Mouse (Mus musculus) bone marrow, adult 2 months (tissue): ENCODE data around the gene Tbc1d2. TPM values are rescaled to one million over a fixed set of nuclear protein-coding genes. Genes with fewer than 3 reads are reported as not detected.
"Not testable (repeated sequence)": the region's sequence is repeated elsewhere in the genome, so short reads cannot be mapped to it uniquely, and the experiment has no call there.

ENCODE experiments used
- H3K27ac ChIP-seq: fragments of 200-500 bp; 2 replicates; pipeline ENCODE4 v1.5.1; 2012; ENCODE audit warnings: low read depth, mild to moderate bottlenecking, control low read depth, inconsistent platforms, low read length; ENCODE audit not compliant: control insufficient read depth, poor library complexity, insufficient read depth
- H3K4me1 ChIP-seq: fragments of 200-500 bp; 2 replicates; pipeline ENCODE4 v1.6.1; 2011; ENCODE audit warnings: low read length; ENCODE audit not compliant: control insufficient read depth, insufficient read depth
- H3K4me3 ChIP-seq: fragments of 200-500 bp; replicated peaks from 2 replicates; pipeline ENCODE3; 2011; ENCODE audit warnings: mild to moderate bottlenecking, low read depth, low read length, control low read depth; ENCODE audit not compliant: control insufficient read depth
- CTCF ChIP-seq: fragments of 200-500 bp; IDR thresholded peaks from 2 replicates; pipeline ENCODE4 v1.5.1; 2011; ENCODE audit warnings: low read length, control low read depth; ENCODE audit not compliant: control insufficient read depth, insufficient read depth
- POLR2A ChIP-seq: fragments of 200-500 bp; IDR thresholded peaks from 2 replicates; pipeline ENCODE4 v1.6.1; 2011; ENCODE audit warnings: low read depth, mild to moderate bottlenecking, control low read depth, low read length, borderline replicate concordance; ENCODE audit not compliant: control insufficient read depth
- WGBS: fragments of 180-500 bp; shearing (Covaris S2); methylation state at CpG from one replicate; pipeline ENCODE4 v1.1.7; 2018; 5-methylcytosine and 5-hydroxymethylcytosine counted together
- polyA plus RNA-seq: library from polyadenylated mRNA; stranded (reverse); fragments of >200 nt; gene quantifications from 2 replicates; pipeline ENCODE4 v1.2.4, GENCODE M21; 2011; ENCODE audit warnings: low replicate concordance; ENCODE audit not compliant: missing spikeins, insufficient read depth, insufficient read length

The Tbc1d2 gene
- polyA plus RNA-seq, 1 experiment = 4.6 TPM

DNA sequence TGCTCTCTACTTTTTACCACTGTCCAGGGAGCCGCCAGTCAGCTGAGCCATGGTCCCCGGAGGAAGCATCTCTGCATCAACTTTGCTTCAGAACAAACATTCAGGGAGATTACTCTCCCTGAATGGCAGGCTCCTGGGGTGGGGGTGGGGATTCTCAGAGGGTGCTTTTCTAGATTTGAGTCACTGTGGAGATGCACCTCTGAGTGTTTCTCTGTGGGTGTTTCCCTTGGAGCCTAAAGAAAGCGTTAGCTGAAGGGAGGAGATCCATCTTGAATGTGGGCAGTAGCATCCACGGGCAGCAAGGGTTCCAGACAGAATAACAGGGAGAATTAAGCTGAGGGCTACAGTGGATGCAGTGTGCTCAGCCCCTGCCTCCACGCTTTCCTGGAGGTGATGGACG is 15.1 kb downstream of the Tbc1d2 start:
- H3K4me1 ChIP-seq = peaks cover 6% of the 10 kb centered on the region; the same call in 1 of the 2 replicates

DNA sequence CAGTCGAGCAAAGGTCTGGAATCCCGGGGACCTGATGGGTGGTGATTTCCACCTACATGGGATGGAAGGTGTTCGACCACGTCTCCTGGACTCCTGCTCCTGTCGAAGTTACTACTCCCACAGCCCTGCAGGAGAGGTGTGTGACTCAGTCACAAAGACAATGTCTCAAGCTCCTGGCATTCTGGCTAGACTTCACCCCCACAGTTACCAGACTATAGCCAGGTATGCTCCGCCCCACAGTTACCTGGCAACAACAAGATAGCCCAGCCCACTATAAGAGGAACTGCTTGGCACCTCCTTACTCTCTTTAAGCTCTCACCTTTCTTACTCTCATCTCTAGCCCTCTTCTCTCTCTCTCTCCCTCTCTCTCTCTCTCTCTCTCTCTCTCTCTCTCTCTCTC is 16.4 kb downstream of the Tbc1d2 start:
- not testable (repeated sequence) for H3K27ac ChIP-seq, H3K4me1 ChIP-seq, H3K4me3 ChIP-seq
- whole genome bisulfite sequencing = 84% methylated on average over 6 of the region's 6 CpGs

More for the DNA sequence above, 15.1 kb downstream of the Tbc1d2 start:
- 81% methylated on average over 6 of the region's 6 CpGs for WGBS
- TF ChIP-seq CTCF = no peak
- no peak for TF ChIP-seq POLR2A
- Histone ChIP-seq H3K4me3 (no peak overlapping the region), H3K27ac (no peak overlapping the region)

DNA sequence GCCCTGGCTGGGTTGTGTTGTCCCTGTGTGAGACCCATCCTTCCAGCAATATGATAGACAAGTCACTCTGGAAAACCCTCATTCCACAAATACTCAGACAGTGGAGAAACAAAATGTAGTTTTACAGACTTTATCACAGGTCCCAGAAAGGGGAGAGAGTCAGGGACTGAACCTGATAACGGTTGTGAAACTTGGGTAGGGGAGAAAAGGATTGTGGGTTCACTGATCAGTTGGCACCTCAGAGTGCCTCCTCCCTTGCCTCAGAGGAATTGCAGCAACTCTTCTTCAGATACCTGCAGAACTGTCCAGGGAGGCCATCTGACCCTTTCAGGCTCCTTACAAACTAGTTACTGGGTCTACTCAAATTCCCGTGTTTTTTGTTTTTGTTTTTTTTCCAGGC is 17.5 kb downstream of the Tbc1d2 start:
- Histone ChIP-seq H3K4me1 (peaks cover 9% of the 10 kb centered on the region; the same call in 1 of the 2 replicates), H3K27ac (no peak overlapping the region), H3K4me3 (no peak overlapping the region)
- TF ChIP-seq CTCF = no peak
- no peak for TF ChIP-seq POLR2A
- 32% methylated on average over 2 of the region's 2 CpGs for WGBS

DNA sequence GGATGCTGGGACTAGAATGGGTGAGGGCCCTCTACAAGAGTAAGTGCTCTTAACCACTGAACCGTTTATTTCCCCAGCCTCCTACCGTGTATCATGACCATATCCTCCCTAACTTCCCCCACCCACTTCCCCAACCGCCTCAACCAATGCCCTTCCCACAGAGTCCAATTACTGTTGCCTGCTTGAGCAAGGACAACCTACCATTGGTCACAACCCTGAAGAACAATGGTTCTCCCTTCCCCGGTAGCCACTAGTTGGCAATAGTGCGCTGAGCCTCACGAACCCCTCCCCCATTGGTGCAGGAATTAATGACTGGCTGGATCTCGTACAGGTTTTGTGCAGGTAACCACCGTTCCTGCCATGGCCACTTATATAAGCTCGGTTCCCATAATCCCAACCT is 19.6 kb downstream of the Tbc1d2 start:
- Histone ChIP-seq H3K4me1 (peaks cover 12% of the 10 kb centered on the region), H3K27ac (peak overlapping the region; percentile 40; the same call in 1 of the 2 replicates), H3K4me3 (no peak overlapping the region)
- peak; percentile 44; the same call in 1 of the 2 replicates for TF ChIP-seq CTCF
- TF ChIP-seq POLR2A = no peak
- 26% methylated on average over 9 of the region's 9 CpGs for WGBS

DNA sequence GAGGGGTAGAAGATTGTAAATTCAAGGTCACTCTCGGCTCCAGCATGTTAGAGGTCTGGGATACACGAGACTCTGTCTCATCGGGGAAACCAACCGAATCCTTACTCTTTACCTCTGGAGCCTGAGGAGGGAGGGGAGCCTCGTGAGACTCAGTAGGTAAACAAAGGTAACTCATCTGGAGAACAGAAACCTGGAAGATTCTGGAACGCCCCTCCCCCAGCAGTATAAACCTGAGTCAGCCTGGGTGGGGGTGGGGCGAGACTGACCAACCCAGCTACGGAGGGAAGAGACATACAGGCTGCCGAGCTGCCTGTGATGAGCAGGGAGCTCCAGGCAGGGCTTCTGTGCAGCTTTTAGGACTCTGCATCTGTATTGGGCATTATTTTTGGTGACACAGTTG is 21.1 kb downstream of the Tbc1d2 start:
- WGBS = 71% methylated on average over 9 of the region's 9 CpGs
- no peak overlapping the region for H3K4me3 ChIP-seq

DNA sequence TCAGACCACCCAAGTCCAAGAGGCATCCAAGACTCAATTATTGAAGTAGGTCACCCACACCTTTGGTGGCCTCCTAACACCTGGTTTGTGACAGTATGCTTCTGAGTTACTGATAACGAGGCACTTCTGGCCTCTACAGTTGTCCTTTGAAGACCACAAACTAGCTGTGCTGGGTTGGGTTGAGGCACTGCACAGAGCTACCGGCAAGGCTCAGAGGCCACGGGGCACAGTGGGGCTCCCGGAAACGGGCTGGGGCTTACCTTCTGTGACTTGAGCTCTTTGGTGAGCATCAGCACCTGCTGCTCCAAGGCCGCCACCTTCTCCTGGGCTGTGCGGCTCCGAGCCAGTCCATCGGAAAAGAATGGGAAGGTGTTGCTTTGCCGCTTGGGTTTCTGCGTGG is 21.9 kb downstream of the Tbc1d2 start:
- 87% methylated on average over 11 of the region's 11 CpGs for WGBS

More for the DNA sequence above, 21.1 kb downstream of the Tbc1d2 start:
- TF ChIP-seq POLR2A (no peak), CTCF (no peak)
- H3K4me1 ChIP-seq = peaks cover 12% of the 10 kb centered on the region
- no peak overlapping the region for H3K27ac ChIP-seq

DNA sequence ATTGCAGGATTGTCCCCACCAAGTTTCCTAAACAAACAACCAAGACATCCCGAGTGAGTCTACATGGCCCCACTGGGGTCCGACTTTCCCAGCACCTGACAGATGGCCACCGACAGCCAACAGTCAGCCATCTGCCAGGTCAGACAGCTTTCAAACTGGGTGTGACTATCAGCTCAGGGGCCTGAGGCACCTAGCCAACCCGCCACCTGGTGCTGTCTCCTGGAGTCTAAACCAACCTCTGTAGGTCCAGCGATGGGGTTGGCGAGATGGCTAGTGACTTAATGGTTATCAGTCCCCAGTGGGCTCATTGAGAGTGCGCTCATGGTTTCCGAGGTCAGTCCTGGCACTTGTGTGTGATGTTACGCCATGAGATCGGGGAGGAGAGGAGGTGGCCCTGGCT is 24.9 kb downstream of the Tbc1d2 start:
- H3K4me1 ChIP-seq = peaks cover 9% of the 10 kb centered on the region
- no peak for TF ChIP-seq POLR2A
- no peak for TF ChIP-seq CTCF
- WGBS = 66% methylated on average over 10 of the region's 10 CpGs
- H3K4me3 ChIP-seq = no peak overlapping the region
- no peak overlapping the region for H3K27ac ChIP-seq

More for the DNA sequence above, 21.9 kb downstream of the Tbc1d2 start:
- Histone ChIP-seq H3K27ac (no peak overlapping the region), H3K4me3 (no peak overlapping the region), H3K4me1 (peaks cover 12% of the 10 kb centered on the region)
- TF ChIP-seq CTCF (no peak), POLR2A (no peak; the same call in 1 of the 2 replicates)

DNA sequence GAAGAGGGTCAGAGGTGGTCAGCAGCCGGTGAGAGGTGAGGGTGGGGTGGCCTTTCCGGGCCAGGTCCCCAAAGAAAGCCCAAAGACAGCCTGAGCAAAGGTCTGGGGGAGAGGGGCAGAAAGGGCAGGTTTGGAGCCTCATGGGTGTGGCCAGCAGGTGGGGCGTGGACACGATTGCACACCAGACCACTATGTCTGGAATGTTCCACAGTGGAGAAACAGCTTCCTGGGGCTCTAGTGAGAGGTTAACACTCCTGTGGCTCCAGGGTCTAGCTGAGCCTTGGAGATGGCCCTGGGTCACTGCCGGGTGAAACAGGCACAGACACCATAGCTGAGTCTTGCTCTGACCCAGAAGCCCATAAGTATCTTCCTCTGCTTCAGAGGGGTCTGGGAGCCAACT is 27.0 kb downstream of the Tbc1d2 start:
- Histone ChIP-seq H3K27ac (no peak overlapping the region), H3K4me1 (peaks cover 5% of the 10 kb centered on the region), H3K4me3 (no peak overlapping the region)
- TF ChIP-seq CTCF (no peak), POLR2A (no peak)
- WGBS = 72% methylated on average over 5 of the region's 5 CpGs

DNA sequence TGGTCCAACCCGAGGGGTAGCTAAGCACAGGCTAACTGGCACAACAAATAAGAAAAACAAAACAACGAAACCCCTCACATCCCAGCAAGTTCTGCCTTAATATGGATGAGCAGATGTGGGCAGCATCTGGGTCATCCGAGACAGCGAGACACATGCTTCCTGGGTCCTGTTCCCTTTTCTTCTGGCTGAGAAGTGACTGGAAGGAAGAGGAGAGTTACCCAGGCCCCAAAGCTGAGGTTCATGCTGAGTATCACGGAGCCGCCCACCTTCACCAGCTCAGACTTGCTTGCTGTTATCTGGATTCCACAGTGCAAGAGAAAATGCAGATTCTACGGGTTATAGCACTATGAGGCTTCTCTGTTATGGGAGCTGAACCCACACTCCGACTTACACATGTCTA is 29.1 kb downstream of the Tbc1d2 start:
- TF ChIP-seq CTCF (no peak), POLR2A (no peak)
- Histone ChIP-seq H3K27ac (no peak overlapping the region), H3K4me3 (no peak overlapping the region), H3K4me1 (peaks cover 6% of the 10 kb centered on the region)
- WGBS = 74% methylated on average over 8 of the region's 8 CpGs
